In genomic region chr6:115432726-115433125, GRCm38 (mm10) we compare ENCODE assay signal across 24 mouse cellular contexts.
A peak's percentile ranks its signal among the peaks of the same experiment; 100 is the strongest.
DNase-seq lines count a peak whose midpoint lies in the region; ATAC-seq and TF ChIP-seq lines count a peak whose summit lies in the region.
"Had no signal": no experiment of that assay in that cellular context is flagged by ENCODE, and none has a peak within 500 bp of the region (broad histone marks: within the 10 kb centered on the region; RNA-seq: fewer than 3 reads in every experiment).

No protein-coding gene starts in this region.

- TF ChIP-seq EP300 in heart, postnatal 0 days (IDR thresholded peaks at IDR 0.05; ENCODE audit: low read depth): no peak
- TF ChIP-seq EP300 in stomach, postnatal 0 days (optimal IDR thresholded peaks at IDR 0.05): no peak

- DNase-seq in forebrain, embryonic 14.5 days (ENCODE audit: low spot score): peak; percentile 2
- no peak for DNase-seq in forebrain, postnatal 0 days
- DNase-seq in heart, adult 9 months (ENCODE audit: low spot score in 2 of 2): peak; percentile 40 to 72
- DNase-seq in heart, embryonic 10.5 days (ENCODE audit: low spot score): no peak
- DNase-seq in MN1 (ENCODE audit: low spot score): peak; percentile 7
- no peak for DNase-seq in heart, postnatal 0 days (ENCODE audit: low spot score)
- DNase-seq in stomach, postnatal 0 days (ENCODE audit: low spot score): no peak
- no peak for DNase-seq in spleen, postnatal 10 days (ENCODE audit: low spot score in 2 of 2)
- DNase-seq: adrenal gland, adult 2 months; cerebellum, adult 11-12 months; kidney, adult 9 months; lung, adult 2 months; lung, postnatal 14 days; right cerebral cortex, adult 18-20 months; right cerebral cortex, postnatal 4 days had no signal

- H3K4me3 ChIP-seq in forebrain, embryonic 14.5 days (ENCODE audit: low read depth, low read length): no peak overlapping the region
- H3K4me3 ChIP-seq in forebrain, postnatal 0 days (ENCODE audit: low read depth, low read length): no peak overlapping the region
- no peak overlapping the region for H3K4me3 ChIP-seq in heart, embryonic 10.5 days
- H3K4me3 ChIP-seq in heart, postnatal 0 days (ENCODE audit: low read depth, low read length): no peak overlapping the region
- H3K4me3 ChIP-seq in stomach, postnatal 0 days (ENCODE audit: low read depth, low read length): no peak overlapping the region
- H3K4me3 ChIP-seq: embryonic facial prominence, embryonic 12.5 days; hindbrain, embryonic 10.5 days; intestine, embryonic 15.5 days; layer of hippocampus, adult 2 months; limb, embryonic 12.5 days; liver, embryonic 12.5 days; neural tube, embryonic 15.5 days had no signal

- ATAC-seq in forebrain, embryonic 14.5 days: no peak
- ATAC-seq in forebrain, postnatal 0 days: no peak
- ATAC-seq in heart, postnatal 0 days (ENCODE audit: insufficient read depth, low read depth): no peak
- no peak for ATAC-seq in stomach, postnatal 0 days (ENCODE audit: low FRiP score, low TSS enrichment)
- ATAC-seq: hindbrain, embryonic 16.5 days; intestine, embryonic 15.5 days; liver, embryonic 12.5 days had no signal

- H3K27ac ChIP-seq in forebrain, embryonic 14.5 days (ENCODE audit: low read depth, low read length): no peak overlapping the region
- H3K27ac ChIP-seq in forebrain, postnatal 0 days (ENCODE audit: low read depth, low read length): no peak overlapping the region
- H3K27ac ChIP-seq in heart, embryonic 10.5 days: no peak overlapping the region
- H3K27ac ChIP-seq in heart, postnatal 0 days (ENCODE audit: low read depth): peak overlapping the region; percentile 53
- H3K27ac ChIP-seq in stomach, postnatal 0 days (replicated peaks): no peak overlapping the region
- H3K27ac ChIP-seq: embryonic facial prominence, embryonic 12.5 days; hindbrain, embryonic 10.5 days; intestine, embryonic 15.5 days; limb, embryonic 12.5 days; liver, embryonic 12.5 days; neural tube, embryonic 15.5 days had no signal

- H3K9me3 ChIP-seq in forebrain, embryonic 14.5 days (replicated peaks; ENCODE audit: control insufficient read depth, low read length): no peaks in the 10 kb centered on the region
- no peaks in the 10 kb centered on the region for H3K9me3 ChIP-seq in forebrain, postnatal 0 days (ENCODE audit: low read length)
- H3K9me3 ChIP-seq in heart, embryonic 10.5 days: no peaks in the 10 kb centered on the region
- no peaks in the 10 kb centered on the region for H3K9me3 ChIP-seq in heart, postnatal 0 days (replicated peaks; ENCODE audit: control insufficient read depth, low read length)
- no peaks in the 10 kb centered on the region for H3K9me3 ChIP-seq in stomach, postnatal 0 days (ENCODE audit: control insufficient read depth, low read length)
- H3K9me3 ChIP-seq: embryonic facial prominence, embryonic 12.5 days; hindbrain, embryonic 10.5 days; intestine, embryonic 15.5 days; limb, embryonic 12.5 days; liver, embryonic 12.5 days; neural tube, embryonic 15.5 days had no signal

- 56% methylated on average over 2 of the region's 2 CpGs for WGBS in forebrain, embryonic 14.5 days
- whole genome bisulfite sequencing in forebrain, postnatal 0 days: 49% methylated on average over 2 of the region's 2 CpGs
- WGBS in heart, embryonic 10.5 days: 65% methylated on average over 2 of the region's 2 CpGs
- 57% methylated on average over 2 of the region's 2 CpGs for WGBS in heart, postnatal 0 days
- WGBS in stomach, postnatal 0 days: 60% methylated on average over 2 of the region's 2 CpGs

- no peak for TF ChIP-seq CTCF in forebrain, postnatal 0 days (IDR thresholded peaks at IDR 0.05; ENCODE audit: low read depth)
- no peak for TF ChIP-seq CTCF in heart, postnatal 0 days (IDR thresholded peaks at IDR 0.05; ENCODE audit: low read depth)
- no peak for TF ChIP-seq CTCF in stomach, postnatal 0 days (IDR thresholded peaks at IDR 0.05; ENCODE audit: low read depth)

- H3K9ac ChIP-seq in forebrain, embryonic 14.5 days (ENCODE audit: low read length): no peak overlapping the region
- H3K9ac ChIP-seq in forebrain, postnatal 0 days: no peak overlapping the region
- H3K9ac ChIP-seq in heart, postnatal 0 days (replicated peaks; ENCODE audit: low read depth, low read length): no peak overlapping the region
- no peak overlapping the region for H3K9ac ChIP-seq in stomach, postnatal 0 days (ENCODE audit: low read length)
- H3K9ac ChIP-seq: embryonic facial prominence, embryonic 12.5 days; intestine, embryonic 15.5 days; limb, embryonic 12.5 days; liver, embryonic 12.5 days; neural tube, embryonic 15.5 days had no signal

- no peak overlapping the region for H3K4me2 ChIP-seq in forebrain, embryonic 14.5 days (ENCODE audit: low read length)
- H3K4me2 ChIP-seq in forebrain, postnatal 0 days (ENCODE audit: low read depth): no peak overlapping the region
- no peak overlapping the region for H3K4me2 ChIP-seq in heart, postnatal 0 days (ENCODE audit: low read depth, low read length)
- H3K4me2 ChIP-seq in stomach, postnatal 0 days (replicated peaks; ENCODE audit: low read depth): no peak overlapping the region
- H3K4me2 ChIP-seq: embryonic facial prominence, embryonic 12.5 days; intestine, embryonic 15.5 days; limb, embryonic 12.5 days; liver, embryonic 12.5 days; midbrain, embryonic 11.5 days; neural tube, embryonic 15.5 days had no signal

- H3K36me3 ChIP-seq in forebrain, embryonic 14.5 days (ENCODE audit: control insufficient read depth, insufficient read depth, low read length): no peaks in the 10 kb centered on the region
- H3K36me3 ChIP-seq in forebrain, postnatal 0 days (ENCODE audit: insufficient read depth): no peaks in the 10 kb centered on the region
- no peaks in the 10 kb centered on the region for H3K36me3 ChIP-seq in heart, embryonic 10.5 days
- H3K36me3 ChIP-seq in heart, postnatal 0 days (replicated peaks; ENCODE audit: control insufficient read depth, insufficient read depth, low read length): no peaks in the 10 kb centered on the region
- H3K36me3 ChIP-seq in stomach, postnatal 0 days (ENCODE audit: control insufficient read depth, insufficient read depth, low read length): no peaks in the 10 kb centered on the region
- H3K36me3 ChIP-seq: embryonic facial prominence, embryonic 12.5 days; hindbrain, embryonic 10.5 days; intestine, embryonic 15.5 days; limb, embryonic 12.5 days; liver, embryonic 12.5 days; neural tube, embryonic 15.5 days had no signal

- H3K27me3 ChIP-seq in forebrain, embryonic 14.5 days (replicated peaks; ENCODE audit: control insufficient read depth, insufficient read depth, low read length): no peaks in the 10 kb centered on the region
- H3K27me3 ChIP-seq in forebrain, postnatal 0 days (ENCODE audit: insufficient read depth, low read length): no peaks in the 10 kb centered on the region
- no peaks in the 10 kb centered on the region for H3K27me3 ChIP-seq in heart, embryonic 10.5 days (ENCODE audit: insufficient read depth, poor library complexity, severe bottlenecking)
- H3K27me3 ChIP-seq in heart, postnatal 0 days (ENCODE audit: control insufficient read depth, insufficient read depth, low read length): no peaks in the 10 kb centered on the region
- no peaks in the 10 kb centered on the region for H3K27me3 ChIP-seq in stomach, postnatal 0 days (ENCODE audit: control insufficient read depth, insufficient read depth, low read length)
- H3K27me3 ChIP-seq: embryonic facial prominence, embryonic 12.5 days; intestine, embryonic 15.5 days; limb, embryonic 12.5 days; liver, embryonic 12.5 days; neural tube, embryonic 15.5 days had no signal

- H3K4me1 ChIP-seq in forebrain, embryonic 14.5 days (ENCODE audit: control insufficient read depth, insufficient read depth, low read length): no peaks in the 10 kb centered on the region
- no peaks in the 10 kb centered on the region for H3K4me1 ChIP-seq in forebrain, postnatal 0 days (ENCODE audit: insufficient read depth)
- no peaks in the 10 kb centered on the region for H3K4me1 ChIP-seq in heart, embryonic 10.5 days
- H3K4me1 ChIP-seq in heart, postnatal 0 days (ENCODE audit: control insufficient read depth, insufficient read depth): no peaks in the 10 kb centered on the region
- no peaks in the 10 kb centered on the region for H3K4me1 ChIP-seq in stomach, postnatal 0 days (replicated peaks; ENCODE audit: control insufficient read depth, insufficient read depth)
- H3K4me1 ChIP-seq: embryonic facial prominence, embryonic 12.5 days; hindbrain, embryonic 10.5 days; intestine, embryonic 15.5 days; limb, embryonic 12.5 days; neural tube, embryonic 15.5 days had no signal

Comparison
In these comparisons a context has a peak if more than half of its experiments do, and no peak if none do; other contexts are left out.
1. DNase-seq: peak in forebrain, embryonic 14.5 days (single experiment), heart, adult 9 months (2 of 2) and MN1 (single experiment); none in forebrain, postnatal 0 days (single experiment), heart, embryonic 10.5 days (single experiment), heart, postnatal 0 days (single experiment), stomach, postnatal 0 days (single experiment) and spleen, postnatal 10 days (0 of 2).